Mouse (Mus musculus) MEL (cell line): Measurements from ENCODE around the gene Atp13a1. TPM values are rescaled to one million over a fixed set of nuclear protein-coding genes. Genes with fewer than 3 reads are reported as not detected.

Source experiments
- DNase-seq: peaks from one replicate; pipeline ENCODE4 v3.0.0; 2011; ENCODE audit warnings: low read depth, low spot score
- H3K27ac ChIP-seq: 2 replicates; pipeline ENCODE4 v1.5.1; 2012; ENCODE audit warnings: low read depth, mild to moderate bottlenecking, control low read depth, low read length, moderate library complexity; ENCODE audit not compliant: control insufficient read depth
- H3K27me3 ChIP-seq, 2 experiments: fragments of 150-350 bp in 1 of 2; sonication (generic) in 1 of 2; 2 replicates each; pipeline ENCODE4 v1.6.1; 2012; ENCODE audit warnings: low read length in 2 of 2, mild to moderate bottlenecking in 2 of 2, improper control_type of control experiment in 1 of 2, moderate library complexity in 1 of 2; ENCODE audit not compliant: insufficient read depth in 2 of 2, control insufficient read depth in 1 of 2
- H3K36me3 ChIP-seq, 2 experiments: 2 replicates each; pipeline ENCODE4 v1.6.1; 2012 to 2014; ENCODE audit warnings: low read length in 2 of 2, improper control_type of control experiment in 1 of 2, inconsistent platforms in 1 of 2, mild to moderate bottlenecking in 1 of 2; ENCODE audit not compliant: insufficient read depth in 2 of 2, control insufficient read depth in 1 of 2
- H3K4me1 ChIP-seq, 2 experiments: fragments of 150-350 bp in 1 of 2; sonication (generic) in 1 of 2; 2 replicates each; pipeline ENCODE4 v1.6.1; 2012; ENCODE audit warnings: low read length in 2 of 2, improper control_type of control experiment in 1 of 2, mild to moderate bottlenecking in 1 of 2; ENCODE audit not compliant: insufficient read depth in 2 of 2, control insufficient read depth in 1 of 2
- H3K4me3 ChIP-seq, 2 experiments: fragments of 150-350 bp in 1 of 2; sonication (generic) in 1 of 2; 2 replicates each; pipeline ENCODE4 v1.5.1; 2012; ENCODE audit warnings: low read depth in 2 of 2, low read length in 2 of 2, mild to moderate bottlenecking in 2 of 2, moderate library complexity in 2 of 2, control low read depth in 1 of 2, improper control_type of control experiment in 1 of 2; ENCODE audit not compliant: control insufficient read depth in 1 of 2, insufficient read depth in 1 of 2
- H3K79me2 ChIP-seq: 2 replicates; pipeline ENCODE4 v1.6.1; 2012; ENCODE audit warnings: mild to moderate bottlenecking, low read length, moderate library complexity; ENCODE audit not compliant: control insufficient read depth, poor library complexity, insufficient read depth
- H3K9ac ChIP-seq: 2 replicates; pipeline ENCODE4 v1.6.1; 2012; ENCODE audit warnings: low read depth, mild to moderate bottlenecking, control low read depth, low read length, moderate library complexity; ENCODE audit not compliant: control insufficient read depth, poor library complexity, severe bottlenecking
- H3K9me3 ChIP-seq: fragments of 150-350 bp; sonication (generic); replicated peaks from 2 replicates; pipeline ENCODE4 v1.6.1; 2012; ENCODE audit warnings: mild to moderate bottlenecking, low read length, improper control_type of control experiment, moderate library complexity; ENCODE audit not compliant: insufficient read depth
- BHLHE40 ChIP-seq: IDR thresholded peaks from 2 replicates; pipeline ENCODE4 v1.6.1; 2012; ENCODE audit warnings: low read depth, mild to moderate bottlenecking, inconsistent platforms, low read length, improper control_type of control experiment, borderline replicate concordance
- CHD1 ChIP-seq: IDR thresholded peaks from 2 replicates; pipeline ENCODE4 v1.6.1; 2012; ENCODE audit warnings: low read depth, mild to moderate bottlenecking, inconsistent platforms, low read length, improper control_type of control experiment
- CHD2 ChIP-seq: IDR thresholded peaks from 2 replicates; pipeline ENCODE4 v1.6.1; 2011; ENCODE audit warnings: low read length, improper control_type of control experiment
- CTCF ChIP-seq, 3 experiments: IDR thresholded peaks in 2 of 3; conservative IDR thresholded peaks in 1 of 3; 2 replicates each; pipeline ENCODE4 v1.5.1; 2011 to 2012; ENCODE audit warnings: low read length in 3 of 3, low read depth in 2 of 3, mild to moderate bottlenecking in 2 of 3, improper control_type of control experiment in 1 of 3, inconsistent platforms in 1 of 3, mixed read lengths in 1 of 3, moderate library complexity in 1 of 3; ENCODE audit not compliant: control insufficient read depth in 1 of 3, insufficient read depth in 1 of 3, poor library complexity in 1 of 3, severe bottlenecking in 1 of 3
- E2F4 ChIP-seq: IDR thresholded peaks from 2 replicates; pipeline ENCODE4 v1.6.1; 2011; ENCODE audit warnings: low read depth, low read length, improper control_type of control experiment, borderline replicate concordance
- ELF1 ChIP-seq: IDR thresholded peaks from 2 replicates; pipeline ENCODE4 v1.6.1; 2014; ENCODE audit warnings: low read depth, mild to moderate bottlenecking, inconsistent platforms, low read length, improper control_type of control experiment, moderate library complexity
- EP300 ChIP-seq, 2 experiments: IDR thresholded peaks; 2 replicates each; pipeline ENCODE4 v1.6.1; 2011; ENCODE audit warnings: improper control_type of control experiment in 2 of 2, low read length in 2 of 2, low read depth in 1 of 2, mild to moderate bottlenecking in 1 of 2
- ETS1 ChIP-seq: IDR thresholded peaks from 2 replicates; pipeline ENCODE4 v1.6.1; 2012; ENCODE audit warnings: low read depth, mild to moderate bottlenecking, inconsistent platforms, low read length, improper control_type of control experiment, moderate library complexity
- GABPA ChIP-seq: IDR thresholded peaks from 2 replicates; pipeline ENCODE4 v1.6.1; 2012; ENCODE audit warnings: low read depth, mild to moderate bottlenecking, inconsistent platforms, low read length, improper control_type of control experiment, moderate library complexity
- GATA1 ChIP-seq: IDR thresholded peaks from 2 replicates; pipeline ENCODE4 v1.6.1; 2011; ENCODE audit warnings: low read depth, low read length, improper control_type of control experiment
- KAT2A ChIP-seq: conservative IDR thresholded peaks from 2 replicates; pipeline ENCODE4 v1.6.1; 2012; ENCODE audit warnings: low read depth, low read length, improper control_type of control experiment, inconsistent platforms
- MAFK ChIP-seq: IDR thresholded peaks from 2 replicates; pipeline ENCODE4 v1.6.1; 2011; ENCODE audit warnings: low read depth, mild to moderate bottlenecking, low read length, improper control_type of control experiment, borderline replicate concordance
- MAX ChIP-seq: IDR thresholded peaks from 2 replicates; pipeline ENCODE4 v1.6.1; 2011; ENCODE audit warnings: low read length, improper control_type of control experiment
- MEF2A ChIP-seq: IDR thresholded peaks from 2 replicates; pipeline ENCODE4 v1.6.1; 2014; ENCODE audit warnings: low read depth, mild to moderate bottlenecking, inconsistent platforms, low read length, improper control_type of control experiment; ENCODE audit not compliant: poor library complexity, insufficient replicate concordance, severe bottlenecking; ENCODE audit errors: extremely low read depth
- MXI1 ChIP-seq: IDR thresholded peaks from 2 replicates; pipeline ENCODE4 v1.6.1; 2011; ENCODE audit warnings: mild to moderate bottlenecking, low read depth, low read length, improper control_type of control experiment
- MYB ChIP-seq: IDR thresholded peaks from 2 replicates; pipeline ENCODE4 v1.6.1; 2011; ENCODE audit warnings: mild to moderate bottlenecking, low read depth, low read length, improper control_type of control experiment
- MYC ChIP-seq: IDR thresholded peaks from 2 replicates; pipeline ENCODE4 v1.6.1; 2011; ENCODE audit warnings: low read depth, mild to moderate bottlenecking, low read length, improper control_type of control experiment, moderate library complexity
- NRF1 ChIP-seq: IDR thresholded peaks from 2 replicates; pipeline ENCODE4 v1.6.1; 2014; ENCODE audit warnings: low read depth, mild to moderate bottlenecking, inconsistent platforms, low read length, improper control_type of control experiment, moderate library complexity; ENCODE audit not compliant: poor library complexity, insufficient read depth, severe bottlenecking
- POLR2AphosphoS2 ChIP-seq: IDR thresholded peaks from 2 replicates; pipeline ENCODE4 v1.6.1; 2011; ENCODE audit warnings: low read length, improper control_type of control experiment
- POLR2AphosphoS5 ChIP-seq: IDR thresholded peaks from 2 replicates; pipeline ENCODE4 v1.6.1; 2012; ENCODE audit warnings: low read depth, borderline replicate concordance, mild to moderate bottlenecking, inconsistent platforms, low read length, moderate library complexity, mixed read lengths
- RAD21 ChIP-seq: IDR thresholded peaks from 2 replicates; pipeline ENCODE4 v1.6.1; 2011; ENCODE audit warnings: mild to moderate bottlenecking, low read depth, low read length, improper control_type of control experiment
- RCOR1 ChIP-seq: IDR thresholded peaks from 2 replicates; pipeline ENCODE4 v1.6.1; 2012; ENCODE audit warnings: low read depth, mild to moderate bottlenecking, inconsistent platforms, low read length, improper control_type of control experiment
- SIN3A ChIP-seq: IDR thresholded peaks from 2 replicates; pipeline ENCODE4 v1.6.1; 2012; ENCODE audit warnings: low read length, improper control_type of control experiment, inconsistent platforms
- SMC3 ChIP-seq: IDR thresholded peaks from 2 replicates; pipeline ENCODE4 v1.6.1; 2011; ENCODE audit warnings: low read depth, low read length, improper control_type of control experiment
- TBP ChIP-seq: IDR thresholded peaks from 2 replicates; pipeline ENCODE4 v1.8.0; 2011; ENCODE audit warnings: low read depth, low read length, improper control_type of control experiment
- USF1 ChIP-seq: IDR thresholded peaks from 2 replicates; pipeline ENCODE4 v1.6.1; 2014; ENCODE audit warnings: low read depth, mild to moderate bottlenecking, inconsistent platforms, low read length, improper control_type of control experiment, moderate library complexity
- ZC3H11A ChIP-seq: IDR thresholded peaks from 2 replicates; pipeline ENCODE4 v1.6.1; 2012; ENCODE audit warnings: low read depth, mild to moderate bottlenecking, inconsistent platforms, low read length, improper control_type of control experiment
- ZKSCAN1 ChIP-seq: IDR thresholded peaks from 2 replicates; pipeline ENCODE4 v1.6.1; 2012; ENCODE audit warnings: low read depth, mild to moderate bottlenecking, inconsistent platforms, low read length, improper control_type of control experiment, moderate library complexity
- ZMIZ1 ChIP-seq: IDR thresholded peaks from 2 replicates; pipeline ENCODE4 v1.6.1; 2012; ENCODE audit warnings: low read depth, mild to moderate bottlenecking, inconsistent platforms, low read length, improper control_type of control experiment, moderate library complexity
- ZNF384 ChIP-seq: IDR thresholded peaks from 2 replicates; pipeline ENCODE4 v1.6.1; 2012; ENCODE audit warnings: low read depth, mild to moderate bottlenecking, inconsistent platforms, low read length, improper control_type of control experiment
- polyA plus RNA-seq, 2 experiments: library from polyadenylated mRNA; stranded (reverse) in 1 of 2; unstranded in 1 of 2; fragments of >175 nt in 1 of 2; fragments of >200 nt in 1 of 2; gene quantifications; 2 replicates each; pipeline versions ENCODE4 v1.2.1 to v1.2.4; 2012; ENCODE audit warnings: low replicate concordance in 2 of 2, low read depth in 1 of 2; ENCODE audit not compliant: insufficient read length in 2 of 2, insufficient read depth in 1 of 2, missing spikeins in 1 of 2
- total RNA-seq: library from RNA; depleted of rRNA; stranded (reverse); fragments of 300-350 nt; gene quantifications from 2 replicates; pipeline ENCODE4 v1.2.3, GENCODE M21; 2012

Atp13a1 gene
- total and polyA plus RNA-seq, 3 experiments = 52.4 to 83.7 TPM; not detected in 1

DNA sequence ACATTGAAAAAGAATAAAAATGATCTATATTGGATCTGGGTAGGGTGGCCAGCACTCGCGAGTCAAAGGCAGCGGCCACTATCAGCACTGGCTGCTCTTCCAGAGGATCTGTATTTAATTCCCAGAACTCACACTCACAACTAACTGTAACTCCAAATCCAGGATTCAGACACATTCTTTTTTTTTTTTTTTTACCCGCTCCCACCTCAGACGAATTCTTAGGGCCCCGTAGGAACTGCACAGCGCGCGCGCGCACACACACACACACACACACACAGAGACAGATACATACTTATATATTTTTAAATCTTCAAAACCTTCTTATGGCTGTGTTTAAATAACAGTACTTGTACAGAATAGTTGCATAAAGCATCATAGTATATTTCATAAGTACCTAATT lies 599 bp upstream of the Atp13a1 start:
- Histone ChIP-seq H3K27me3 (no peaks in the 10 kb centered on the region), H3K4me1 (peaks cover 4 to 15% of the 10 kb centered on the region in 2 experiments), H3K27ac (peak overlapping the region; percentile 90), H3K9ac (peak overlapping the region; percentile 93), H3K79me2 (peaks cover 31% of the 10 kb centered on the region), H3K9me3 (no peaks in the 10 kb centered on the region), H3K4me3 (peak overlapping the region; percentile 67 to 73), H3K36me3 (peaks cover 0 to 14% of the 10 kb centered on the region in 2 experiments; a peak in 3 of 4 replicates)
- TF ChIP-seq NRF1 (peak; percentile 57), E2F4 (peak; percentile 81; the same call in 1 of the 2 replicates), KAT2A (no peak), ZNF384 (peak; percentile 75), MYC (peak; percentile 59; the same call in 1 of the 2 replicates), EP300 (IDR thresholded peaks at IDR 0.05; ENCODE audit: low read depth in 1 of 2, low read length in 2 of 2) (0 out of 4 replicates have a peak, but pooled peaks of 1 of the 2 experiments have one; percentile 13), POLR2AphosphoS5 (no peak), POLR2AphosphoS2 (no peak)
- no peak for DNase-seq

DNA sequence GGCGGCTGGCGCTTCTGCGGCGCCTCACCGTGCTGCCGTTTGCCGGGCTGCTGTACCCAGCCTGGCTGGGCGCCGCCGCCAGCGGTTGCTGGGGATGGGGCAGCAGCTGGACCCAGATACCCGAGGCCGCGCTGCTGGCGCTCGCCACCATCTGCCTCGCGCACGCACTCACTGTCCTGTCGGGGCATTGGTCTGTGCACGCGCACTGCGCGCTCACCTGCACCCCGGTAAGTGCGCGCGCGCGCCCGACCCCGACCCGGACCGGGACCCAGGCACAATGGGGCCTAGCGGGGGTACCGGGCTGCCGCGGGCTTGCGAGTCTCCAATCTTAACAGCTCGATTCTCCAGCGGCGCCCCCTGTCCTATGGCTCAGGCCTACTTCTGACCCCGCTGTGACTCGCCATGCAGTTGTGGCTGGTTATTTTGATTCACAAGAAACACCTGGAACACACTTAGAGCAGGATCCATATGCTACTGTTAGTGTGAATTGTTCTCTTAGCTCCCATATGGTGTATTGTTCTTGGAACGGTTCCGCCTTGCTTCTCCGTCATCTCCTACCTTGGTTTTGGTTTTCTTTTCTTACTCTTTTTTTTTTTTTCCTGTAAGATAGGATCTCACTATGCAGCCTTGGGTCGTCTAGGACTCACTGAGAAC lies 579 bp downstream of the Atp13a1 start:
- peak overlapping the region; percentile 90 for H3K27ac ChIP-seq
- no peak for TF ChIP-seq ZC3H11A
- 0 out of 2 replicates have a peak, but pooled peaks have one; percentile 35 for TF ChIP-seq ETS1
- no peak for TF ChIP-seq SMC3
- TF ChIP-seq GABPA = no peak
- TF ChIP-seq BHLHE40 = no peak
- TF ChIP-seq USF1 = no peak
- TF ChIP-seq E2F4 = no peak
- TF ChIP-seq CHD2 = no peak
- TF ChIP-seq MYC = 0 out of 2 replicates have a peak, but pooled peaks have one; percentile 14
- no peak; the same call in 1 of the 2 replicates for TF ChIP-seq SIN3A
- TF ChIP-seq KAT2A = no peak
- no peak for TF ChIP-seq MYB
- peak; percentile 89 for TF ChIP-seq ZNF384
- TF ChIP-seq MXI1 = peak; percentile 57
- TF ChIP-seq MAFK = no peak
- no peak for TF ChIP-seq POLR2AphosphoS2
- TF ChIP-seq GATA1 = peak; percentile 36; the same call in 1 of the 2 replicates
- TF ChIP-seq RAD21 = no peak
- 0 out of 2 replicates have a peak, but pooled peaks have one; percentile 2 for TF ChIP-seq MAX
- TF ChIP-seq CHD1 = peak; percentile 57; the same call in 1 of the 2 replicates
- 0 out of 6 replicates have a peak, but pooled peaks of 1 of the 3 experiments have one; percentile 2 for TF ChIP-seq CTCF (IDR thresholded peaks at IDR 0.05 in 2 of 3, conservative IDR thresholded peaks at IDR 0.05 in 1 of 3; ENCODE audit: control insufficient read depth in 1 of 3, insufficient read depth in 1 of 3, low read depth in 2 of 3, low read length in 3 of 3, poor library complexity in 1 of 3, severe bottlenecking in 1 of 3)
- no peak for TF ChIP-seq ZKSCAN1
- TF ChIP-seq RCOR1 = no peak
- no peak for TF ChIP-seq ZMIZ1
- TF ChIP-seq MEF2A = no peak
- no peak for TF ChIP-seq ELF1
- TF ChIP-seq TBP = no peak
- DNase-seq = peak; percentile 64
- H3K36me3 ChIP-seq = peaks cover 0 to 14% of the 10 kb centered on the region in 2 experiments
- peak overlapping the region; percentile 93 for H3K9ac ChIP-seq
- H3K4me3 ChIP-seq = peak overlapping the region; percentile 67 to 73
- peaks cover 4 to 15% of the 10 kb centered on the region in 2 experiments for H3K4me1 ChIP-seq
- no peaks in the 10 kb centered on the region for H3K9me3 ChIP-seq
- H3K27me3 ChIP-seq = no peaks in the 10 kb centered on the region
- peaks cover 31% of the 10 kb centered on the region for H3K79me2 ChIP-seq
